Mouse (Mus musculus) liver, adult 2 months (tissue): ENCODE measurements around the gene Itgb1bp1. TPM values are rescaled to one million over a fixed set of nuclear protein-coding genes. Genes with fewer than 3 reads are reported as not detected.

Experiments
- DNase-seq: peaks from one replicate; pipeline ENCODE4 v3.0.0-alpha.2; 2011; ENCODE audit warnings: low read depth, low spot score; ENCODE audit errors: extremely low read depth
- H3K27ac ChIP-seq: fragments of 200-500 bp; replicated peaks from 2 replicates; pipeline ENCODE4 v1.5.1; 2012; ENCODE audit warnings: low read depth, mild to moderate bottlenecking, control low read depth, inconsistent platforms, low read length; ENCODE audit not compliant: insufficient read depth
- H3K27me3 ChIP-seq: fragments of 200-500 bp; 2 replicates; pipeline ENCODE4 v1.6.1; 2012; ENCODE audit warnings: mild to moderate bottlenecking, moderate library complexity, low read length, inconsistent platforms; ENCODE audit not compliant: control insufficient read depth, insufficient read depth
- H3K36me3 ChIP-seq: fragments of 200-500 bp; 2 replicates; pipeline ENCODE4 v1.6.1; 2012; ENCODE audit warnings: low read length, inconsistent platforms; ENCODE audit not compliant: control insufficient read depth, insufficient read depth
- H3K4me1 ChIP-seq: fragments of 200-500 bp; 2 replicates; pipeline ENCODE4 v1.6.1; 2011; ENCODE audit warnings: low read length; ENCODE audit not compliant: control insufficient read depth, insufficient read depth
- H3K4me3 ChIP-seq: fragments of 200-500 bp; 2 replicates; pipeline ENCODE4 v1.5.1; 2011; ENCODE audit warnings: low read depth, mild to moderate bottlenecking, control low read depth, low read length, moderate library complexity; ENCODE audit not compliant: insufficient read depth
- H3K79me2 ChIP-seq: fragments of 200-500 bp; 2 replicates; pipeline ENCODE4 v1.6.1; 2012; ENCODE audit warnings: inconsistent platforms, mild to moderate bottlenecking, low read length, moderate library complexity; ENCODE audit not compliant: control insufficient read depth, insufficient read depth
- H3K9ac ChIP-seq: fragments of 200-500 bp; 2 replicates; pipeline ENCODE4 v1.6.1; 2012; ENCODE audit warnings: low read depth, mild to moderate bottlenecking, control low read depth, inconsistent platforms, low read length
- CTCF ChIP-seq: fragments of 200-500 bp; IDR thresholded peaks from 2 replicates; pipeline ENCODE4 v1.5.1; 2011; ENCODE audit warnings: low read depth, low read length, control low read depth
- POLR2A ChIP-seq: fragments of 200-500 bp; IDR thresholded peaks from 2 replicates; pipeline ENCODE4 v1.6.1; 2011; ENCODE audit warnings: low read length, control low read depth; ENCODE audit not compliant: insufficient read depth; ENCODE audit errors: extremely low read depth
- WGBS: fragments of 180-500 bp; shearing (Covaris S2); methylation state at CpG from one replicate; pipeline ENCODE4 v1.1.7; 2018; 5-methylcytosine and 5-hydroxymethylcytosine counted together
- polyA plus RNA-seq: library from polyadenylated mRNA; depleted of rRNA; stranded (reverse); fragments of >200 nt; gene quantifications from 2 replicates; pipeline ENCODE4 v1.2.3, GENCODE M21; 2012
- total RNA-seq: library from RNA; depleted of rRNA; stranded (reverse); fragments of >200 nt; gene quantifications from 2 replicates; pipeline ENCODE4 v1.2.3, GENCODE M21; 2014

The Itgb1bp1 gene
- total and polyA plus RNA-seq, 2 experiments: 7.0 to 17.3 TPM

- H3K79me2 ChIP-seq: no peaks in the 10 kb centered on the region
- 99% methylated on average over 11 of the region's 11 CpGs for WGBS
- peaks cover 6% of the 10 kb centered on the region; the same call in 1 of the 2 replicates for H3K4me1 ChIP-seq
- no peak for TF ChIP-seq POLR2A
- TF ChIP-seq CTCF: no peak
- H3K27ac ChIP-seq: no peak overlapping the region
- no peaks in the 10 kb centered on the region for H3K27me3 ChIP-seq
- no peak overlapping the region for H3K4me3 ChIP-seq
- DNase-seq: no peak
- peaks cover 44% of the 10 kb centered on the region for H3K36me3 ChIP-seq
- no peak overlapping the region for H3K9ac ChIP-seq
These were observed 12.8 kb upstream of the Itgb1bp1 start for GRCm38 (mm10) chr12:21298856-21299255.

GRCm38 (mm10) chr12:21289651-21290050 is 3.6 kb upstream of the Itgb1bp1 start:
- 78% methylated on average over 6 of the region's 6 CpGs for WGBS
- TF ChIP-seq CTCF (no peak), POLR2A (no peak)
- H3K4me3 ChIP-seq: no peak overlapping the region
- peaks cover 8% of the 10 kb centered on the region for H3K4me1 ChIP-seq
- H3K27ac ChIP-seq: no peak overlapping the region
- peaks cover 3% of the 10 kb centered on the region; the same call in 1 of the 2 replicates for H3K79me2 ChIP-seq
- H3K9ac ChIP-seq: no peak overlapping the region
- DNase-seq: no peak
- H3K27me3 ChIP-seq: no peaks in the 10 kb centered on the region
- peaks cover 30% of the 10 kb centered on the region for H3K36me3 ChIP-seq

GRCm38 (mm10) chr12:21288716-21289395 is 2.8 kb upstream of the Itgb1bp1 start:
- Histone ChIP-seq H3K36me3 (peaks cover 22% of the 10 kb centered on the region), H3K9ac (no peak overlapping the region), H3K27ac (no peak overlapping the region), H3K4me3 (no peak overlapping the region), H3K27me3 (no peaks in the 10 kb centered on the region), H3K79me2 (peaks cover 3% of the 10 kb centered on the region; the same call in 1 of the 2 replicates), H3K4me1 (peaks cover 8% of the 10 kb centered on the region)
- WGBS: 89% methylated on average over 3 of the region's 3 CpGs
- DNase-seq: no peak
- no peak for TF ChIP-seq POLR2A

- 17% methylated on average over 18 of the region's 18 CpGs for WGBS
- H3K36me3 ChIP-seq: peaks cover 8% of the 10 kb centered on the region
- peak overlapping the region; percentile 78 for H3K27ac ChIP-seq
- H3K9ac ChIP-seq: peak overlapping the region; percentile 90
- H3K4me3 ChIP-seq: peak overlapping the region; percentile 95
- H3K79me2 ChIP-seq: peaks cover 3% of the 10 kb centered on the region; the same call in 1 of the 2 replicates
- TF ChIP-seq CTCF (no peak), POLR2A (no peak)
- H3K4me1 ChIP-seq: peaks cover 8% of the 10 kb centered on the region
- H3K27me3 ChIP-seq: no peaks in the 10 kb centered on the region
- peak; percentile 44 for DNase-seq
These were observed 897 bp upstream of the Itgb1bp1 start for GRCm38 (mm10) chr12:21286712-21287650.

- peak; percentile 39 for DNase-seq
- Histone ChIP-seq H3K27me3 (no peaks in the 10 kb centered on the region), H3K79me2 (peaks cover 3% of the 10 kb centered on the region; the same call in 1 of the 2 replicates), H3K9ac (peak overlapping the region; percentile 81), H3K27ac (peak overlapping the region; percentile 62), H3K4me1 (peaks cover 8% of the 10 kb centered on the region), H3K4me3 (peak overlapping the region; percentile 95), H3K36me3 (0 out of 2 replicates have a peak, but pooled peaks cover 1% of the 10 kb centered on the region)
- no peak for TF ChIP-seq CTCF
- 0 out of 2 replicates have a peak, but pooled peaks have one; percentile 16 for TF ChIP-seq POLR2A
- WGBS: 1% methylated on average over 47 of the region's 47 CpGs
These were observed 409 bp downstream of the Itgb1bp1 start for GRCm38 (mm10) chr12:21285508-21286242.
